Mouse (Mus musculus): ENCODE data around the gene Hoxd12. TPM values are rescaled to one million over a fixed set of nuclear protein-coding genes. Genes with fewer than 3 reads are reported as not detected.

Hoxd12 gene
- total RNA-seq, 1 experiment from 2014 or later: not detected

Other genes starting within 250 kb of the Hoxd12 start
- gene Lnpk, start 95.6 kb upstream of the Hoxd12 start, total RNA-seq (2017): 41.1 and 42.9 TPM in 2 replicates
- not detected in 2 replicates for gene Evx2, start 15.5 kb upstream of the Hoxd12 start, total RNA-seq (2017)
- not detected in 2 replicates for gene Hoxd13, start 6.7 kb upstream of the Hoxd12 start, total RNA-seq (2017)
- not detected in 2 replicates for gene Hoxd11, start 4.5 kb downstream of the Hoxd12 start, total RNA-seq (2017)
- not detected in 2 replicates for gene Hoxd10, start 16.9 kb downstream of the Hoxd12 start, total RNA-seq (2017)
- not detected in 2 replicates for gene Hoxd9, start 22.7 kb downstream of the Hoxd12 start, total RNA-seq (2017)
- gene Hoxd8, start 29.6 kb downstream of the Hoxd12 start, total RNA-seq (2017): not detected in 2 replicates
- not detected in 2 replicates for gene Hoxd3, start 36.9 kb downstream of the Hoxd12 start, total RNA-seq (2017)
- not detected in 2 replicates for gene Hoxd4, start 36.9 kb downstream of the Hoxd12 start, total RNA-seq (2017)
- gene Gm28230, start 51.7 kb downstream of the Hoxd12 start, total RNA-seq (2017): not detected in 2 replicates
- gene Hoxd1, start 88.0 kb downstream of the Hoxd12 start, total RNA-seq (2017): not detected in 2 replicates
- gene Mtx2, start 150.8 kb downstream of the Hoxd12 start, total RNA-seq (2017): 30.4 and 41.9 TPM in 2 replicates